Mouse (Mus musculus) heart, embryonic 12.5 days (tissue): Measurements from ENCODE around the gene Nol7. TPM values are rescaled to one million over a fixed set of nuclear protein-coding genes. Genes with fewer than 3 reads are reported as not detected.

Source experiments
- ATAC-seq: fragments of 200-750 bp; cut with Nextera tagmentation; 2 replicates; pipeline ENCODE4 v1.8.0; 2017; ENCODE audit warnings: moderate TSS enrichment, moderate library complexity; ENCODE audit not compliant: insufficient number of reproducible peaks, low FRiP score
- H3K27ac ChIP-seq: fragments of 300-500 bp; sonication (generic); 2 replicates; pipeline ENCODE4 v1.5.1; 2016; ENCODE audit warnings: mild to moderate bottlenecking, moderate library complexity; ENCODE audit not compliant: poor library complexity, severe bottlenecking
- H3K27me3 ChIP-seq: fragments of 300-500 bp; sonication (generic); replicated peaks from 2 replicates; pipeline ENCODE4 v1.6.1; 2016; ENCODE audit warnings: mild to moderate bottlenecking, moderate library complexity
- H3K36me3 ChIP-seq: fragments of 300-500 bp; sonication (generic); 2 replicates; pipeline ENCODE4 v1.6.1; 2016; ENCODE audit warnings: mild to moderate bottlenecking, moderate library complexity
- H3K4me1 ChIP-seq: fragments of 300-500 bp; sonication (generic); replicated peaks from 2 replicates; pipeline ENCODE4 v1.6.1; 2016; ENCODE audit warnings: mild to moderate bottlenecking
- H3K4me2 ChIP-seq: fragments of 300-500 bp; sonication (generic); 2 replicates; pipeline ENCODE4 v1.6.1; 2016; ENCODE audit warnings: mild to moderate bottlenecking, moderate library complexity
- H3K4me3 ChIP-seq: fragments of 300-500 bp; sonication (generic); 2 replicates; pipeline ENCODE4 v1.5.1; 2016; ENCODE audit warnings: mild to moderate bottlenecking
- H3K9ac ChIP-seq: fragments of 300-500 bp; sonication (generic); 2 replicates; pipeline ENCODE4 v1.6.1; 2016; ENCODE audit warnings: mild to moderate bottlenecking, moderate library complexity
- H3K9me3 ChIP-seq: fragments of 300-500 bp; sonication (generic); replicated peaks from 2 replicates; pipeline ENCODE4 v1.6.1; 2016; ENCODE audit warnings: mild to moderate bottlenecking, moderate library complexity
- WGBS: fragments of 180-500 bp; shearing (Covaris S2); methylation state at CpG from one replicate; pipeline ENCODE4 v1.1.7; 2016; 5-methylcytosine and 5-hydroxymethylcytosine counted together
- polyA plus RNA-seq: library from polyadenylated mRNA; unstranded; fragments of >200 nt; fragmentation: Nextera tagmentation; extraction: Ambion mirVana; gene quantifications from 2 replicates; pipeline ENCODE4 v1.2.1, GENCODE M21; 2016

Gene Nol7
- polyA plus RNA-seq, 1 experiment from 2014 or later = 134 TPM

GRCm38 (mm10) chr13:43433395-43433794, 35.2 kb downstream of the Nol7 start:
- no peak overlapping the region for H3K27ac ChIP-seq
- no peaks in the 10 kb centered on the region for H3K9me3 ChIP-seq
- no peak overlapping the region for H3K9ac ChIP-seq
- no peak for ATAC-seq
- no peak overlapping the region for H3K4me2 ChIP-seq
- H3K27me3 ChIP-seq = no peaks in the 10 kb centered on the region
- peaks cover 18% of the 10 kb centered on the region for H3K36me3 ChIP-seq
- 0 out of 2 replicates have a peak, but pooled peaks cover 2% of the 10 kb centered on the region for H3K4me1 ChIP-seq
- 92% methylated on average over 2 of the region's 2 CpGs for WGBS
- no peak overlapping the region for H3K4me3 ChIP-seq

GRCm38 (mm10) chr13:43440376-43440775, 42.2 kb downstream of the Nol7 start:
- Histone ChIP-seq H3K4me1 (0 out of 2 replicates have a peak, but pooled peaks cover 11% of the 10 kb centered on the region), H3K36me3 (peaks cover 3% of the 10 kb centered on the region; the same call in 1 of the 2 replicates)
- WGBS = 94% methylated on average over 1 of the region's 1 CpGs

GRCm38 (mm10) chr13:43442551-43442950, 44.4 kb downstream of the Nol7 start:
- H3K4me1 ChIP-seq = peaks cover 24% of the 10 kb centered on the region
- no peak overlapping the region for H3K4me2 ChIP-seq
- no peak overlapping the region for H3K4me3 ChIP-seq
- H3K9ac ChIP-seq = no peak overlapping the region
- no peak overlapping the region for H3K27ac ChIP-seq
- H3K36me3 ChIP-seq = peaks cover 2% of the 10 kb centered on the region; the same call in 1 of the 2 replicates
- no peaks in the 10 kb centered on the region for H3K27me3 ChIP-seq
- H3K9me3 ChIP-seq = no peaks in the 10 kb centered on the region
- ATAC-seq = no peak
- WGBS = 88% methylated on average over 1 of the region's 1 CpGs

More at GRCm38 (mm10) chr13:43440376-43440775, 42.2 kb downstream of the Nol7 start:
- Histone ChIP-seq H3K27me3 (no peaks in the 10 kb centered on the region), H3K4me3 (no peak overlapping the region), H3K4me2 (no peak overlapping the region), H3K9me3 (no peaks in the 10 kb centered on the region), H3K9ac (no peak overlapping the region), H3K27ac (no peak overlapping the region)
- ATAC-seq = no peak

- no peaks in the 10 kb centered on the region for H3K36me3 ChIP-seq
- 92% methylated on average over 4 of the region's 4 CpGs for WGBS
- H3K4me2 ChIP-seq = no peak overlapping the region
- H3K4me3 ChIP-seq = no peak overlapping the region
- peaks cover 26% of the 10 kb centered on the region for H3K4me1 ChIP-seq
- no peaks in the 10 kb centered on the region for H3K9me3 ChIP-seq
- H3K27me3 ChIP-seq = no peaks in the 10 kb centered on the region
- no peak overlapping the region for H3K27ac ChIP-seq
- ATAC-seq = no peak
- H3K9ac ChIP-seq = no peak overlapping the region
These were observed 45.5 kb downstream of the Nol7 start for GRCm38 (mm10) chr13:43443706-43444105.

GRCm38 (mm10) chr13:43444717-43445116, 46.5 kb downstream of the Nol7 start:
- Histone ChIP-seq H3K4me3 (no peak overlapping the region), H3K27me3 (no peaks in the 10 kb centered on the region), H3K27ac (no peak overlapping the region), H3K4me1 (peaks cover 20% of the 10 kb centered on the region), H3K4me2 (no peak overlapping the region), H3K9ac (no peak overlapping the region), H3K9me3 (no peaks in the 10 kb centered on the region), H3K36me3 (no peaks in the 10 kb centered on the region)
- no peak for ATAC-seq
- 90% methylated on average over 3 of the region's 3 CpGs for WGBS

GRCm38 (mm10) chr13:43445754-43446153, 47.6 kb downstream of the Nol7 start:
- H3K4me2 ChIP-seq = no peak overlapping the region
- H3K4me1 ChIP-seq = peaks cover 19% of the 10 kb centered on the region
- ATAC-seq = no peak

GRCm38 (mm10) chr13:43447721-43448120, 49.5 kb downstream of the Nol7 start:
- H3K27me3 ChIP-seq = no peaks in the 10 kb centered on the region
- no peaks in the 10 kb centered on the region for H3K36me3 ChIP-seq
- H3K27ac ChIP-seq = no peak overlapping the region
- no peak overlapping the region for H3K4me2 ChIP-seq
- ATAC-seq = no peak
- no peak overlapping the region for H3K9ac ChIP-seq
- WGBS = 66% methylated on average over 3 of the region's 3 CpGs
- H3K4me3 ChIP-seq = no peak overlapping the region
- peaks cover 20% of the 10 kb centered on the region for H3K4me1 ChIP-seq
- no peaks in the 10 kb centered on the region for H3K9me3 ChIP-seq

More at GRCm38 (mm10) chr13:43445754-43446153, 47.6 kb downstream of the Nol7 start:
- H3K9ac ChIP-seq = no peak overlapping the region
- WGBS = 81% methylated on average over 4 of the region's 4 CpGs
- H3K36me3 ChIP-seq = no peaks in the 10 kb centered on the region
- H3K9me3 ChIP-seq = no peaks in the 10 kb centered on the region
- no peak overlapping the region for H3K4me3 ChIP-seq
- no peaks in the 10 kb centered on the region for H3K27me3 ChIP-seq
- no peak overlapping the region for H3K27ac ChIP-seq

GRCm38 (mm10) chr13:43450686-43451085, 52.5 kb downstream of the Nol7 start:
- WGBS = 81% methylated on average over 3 of the region's 3 CpGs
- H3K9ac ChIP-seq = no peak overlapping the region
- H3K4me3 ChIP-seq = no peak overlapping the region
- H3K27ac ChIP-seq = no peak overlapping the region
- H3K4me2 ChIP-seq = no peak overlapping the region
- H3K4me1 ChIP-seq = peaks cover 35% of the 10 kb centered on the region
- H3K9me3 ChIP-seq = no peaks in the 10 kb centered on the region
- no peaks in the 10 kb centered on the region for H3K36me3 ChIP-seq
- no peaks in the 10 kb centered on the region for H3K27me3 ChIP-seq
- ATAC-seq = no peak

- Histone ChIP-seq H3K36me3 (no peaks in the 10 kb centered on the region), H3K27ac (no peak overlapping the region), H3K9me3 (no peaks in the 10 kb centered on the region), H3K27me3 (no peaks in the 10 kb centered on the region), H3K4me3 (no peak overlapping the region), H3K9ac (no peak overlapping the region), H3K4me1 (peaks cover 29% of the 10 kb centered on the region), H3K4me2 (no peak overlapping the region)
- 76% methylated on average over 2 of the region's 2 CpGs for WGBS
- ATAC-seq = no peak
These were observed 54.0 kb downstream of the Nol7 start for GRCm38 (mm10) chr13:43452177-43452576.

- H3K9me3 ChIP-seq = no peaks in the 10 kb centered on the region
- no peak overlapping the region for H3K9ac ChIP-seq
- ATAC-seq = no peak
- peak overlapping the region; percentile 45 for H3K27ac ChIP-seq
- WGBS = 45% methylated on average over 7 of the region's 7 CpGs
- no peak overlapping the region for H3K4me2 ChIP-seq
- H3K36me3 ChIP-seq = no peaks in the 10 kb centered on the region
- H3K27me3 ChIP-seq = no peaks in the 10 kb centered on the region
- H3K4me3 ChIP-seq = no peak overlapping the region
- H3K4me1 ChIP-seq = peaks cover 24% of the 10 kb centered on the region
These were observed 54.8 kb downstream of the Nol7 start for GRCm38 (mm10) chr13:43452843-43453605.

- Histone ChIP-seq H3K4me2 (no peak overlapping the region), H3K36me3 (no peaks in the 10 kb centered on the region), H3K27me3 (no peaks in the 10 kb centered on the region), H3K27ac (no peak overlapping the region), H3K9ac (no peak overlapping the region), H3K4me3 (no peak overlapping the region), H3K4me1 (peaks cover 24% of the 10 kb centered on the region), H3K9me3 (no peaks in the 10 kb centered on the region)
- no peak for ATAC-seq
- WGBS = 87% methylated on average over 7 of the region's 7 CpGs
These were observed 56.2 kb downstream of the Nol7 start for GRCm38 (mm10) chr13:43454431-43454830.
